Mouse (Mus musculus) A20 (cell line): ENCODE results near the gene Gabpb2.

ENCODE experiments used
- DNase-seq: peaks from one replicate; pipeline ENCODE4 v3.0.0-alpha.2; 2011; ENCODE audit warnings: low read depth, low spot score

The Gabpb2 gene

DNA sequence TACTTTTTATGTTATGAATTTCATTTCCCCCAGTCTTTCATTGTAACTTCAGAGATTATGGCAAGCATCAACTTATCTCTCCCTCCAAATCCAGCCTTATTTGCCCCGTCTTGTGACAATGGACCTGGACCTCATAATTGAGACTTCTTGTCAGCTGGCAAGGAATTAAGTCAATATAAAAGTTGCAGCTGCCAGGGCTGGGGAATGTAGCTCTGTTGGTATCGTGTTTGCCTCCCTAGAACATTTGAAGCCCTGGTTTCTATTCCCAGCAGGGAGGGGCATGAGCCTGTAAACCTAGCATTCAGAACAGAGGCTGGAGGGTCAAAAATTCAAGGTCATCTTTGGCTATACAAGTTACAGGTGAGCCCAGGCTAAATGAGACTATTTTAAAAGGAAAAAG lies 21.9 kb downstream of the Gabpb2 start:
- DNase-seq, result no peak

DNA sequence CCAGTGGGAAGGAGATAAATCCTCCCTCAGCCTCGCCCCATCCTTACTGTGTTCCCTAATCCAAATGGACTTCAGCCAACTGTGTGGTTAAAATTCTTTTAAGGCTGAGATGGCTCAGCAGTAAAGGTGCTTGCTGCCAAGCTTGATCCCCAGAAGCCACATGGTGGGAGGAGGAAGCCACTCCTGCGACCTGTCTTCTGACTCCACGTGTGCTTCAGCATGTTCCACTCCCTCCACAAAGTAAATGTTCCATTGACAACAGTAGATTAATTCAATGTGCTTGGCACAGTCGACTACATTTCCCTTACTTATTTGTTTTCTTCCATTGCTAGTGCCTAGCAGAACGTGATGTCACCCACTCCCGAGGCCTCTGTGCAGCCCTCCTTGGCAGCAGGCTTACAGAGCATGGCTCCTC lies 23.0 kb downstream of the Gabpb2 start:
- DNase-seq, result no peak

DNA sequence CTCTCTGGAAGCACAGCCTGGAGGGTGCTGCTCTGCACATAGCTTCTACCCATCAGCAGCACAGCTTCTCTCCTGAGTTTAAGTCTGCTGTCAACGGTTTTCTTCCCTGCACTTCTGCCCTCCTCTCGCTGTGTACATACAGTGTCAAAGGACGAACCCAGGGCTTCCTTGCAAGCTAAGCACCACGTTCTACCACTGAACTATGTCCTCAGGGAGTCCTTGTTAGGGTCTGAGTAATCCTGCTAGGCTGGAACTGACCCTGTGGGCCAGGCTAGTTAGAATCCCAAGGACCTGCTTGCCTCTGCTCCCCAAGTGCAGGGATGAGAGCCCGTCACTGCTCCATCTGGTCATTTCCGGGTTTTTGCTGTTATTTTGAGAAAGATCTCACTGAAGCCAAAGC lies 30.8 kb downstream of the Gabpb2 start:
- no peak for DNase-seq

DNA sequence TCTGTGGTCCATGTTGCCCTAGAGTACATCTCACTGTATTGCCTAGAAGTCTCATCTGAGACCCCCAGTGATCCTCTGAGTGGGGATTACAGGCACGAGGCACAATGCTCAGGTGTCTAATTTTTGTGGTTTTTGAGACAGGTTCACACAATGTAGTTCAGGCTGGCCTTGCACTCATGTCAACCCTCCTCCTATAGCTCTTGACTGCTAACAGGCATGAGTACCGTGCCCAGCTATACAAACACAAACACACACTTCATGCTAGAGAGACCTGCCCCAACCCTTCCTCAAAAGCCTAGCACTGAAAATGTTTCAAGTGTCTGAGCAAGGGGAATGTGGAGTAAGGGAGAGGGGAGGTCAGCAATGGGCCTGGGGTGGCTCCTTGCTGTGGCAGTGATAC lies 31.6 kb downstream of the Gabpb2 start:
- DNase-seq, result no peak

DNA sequence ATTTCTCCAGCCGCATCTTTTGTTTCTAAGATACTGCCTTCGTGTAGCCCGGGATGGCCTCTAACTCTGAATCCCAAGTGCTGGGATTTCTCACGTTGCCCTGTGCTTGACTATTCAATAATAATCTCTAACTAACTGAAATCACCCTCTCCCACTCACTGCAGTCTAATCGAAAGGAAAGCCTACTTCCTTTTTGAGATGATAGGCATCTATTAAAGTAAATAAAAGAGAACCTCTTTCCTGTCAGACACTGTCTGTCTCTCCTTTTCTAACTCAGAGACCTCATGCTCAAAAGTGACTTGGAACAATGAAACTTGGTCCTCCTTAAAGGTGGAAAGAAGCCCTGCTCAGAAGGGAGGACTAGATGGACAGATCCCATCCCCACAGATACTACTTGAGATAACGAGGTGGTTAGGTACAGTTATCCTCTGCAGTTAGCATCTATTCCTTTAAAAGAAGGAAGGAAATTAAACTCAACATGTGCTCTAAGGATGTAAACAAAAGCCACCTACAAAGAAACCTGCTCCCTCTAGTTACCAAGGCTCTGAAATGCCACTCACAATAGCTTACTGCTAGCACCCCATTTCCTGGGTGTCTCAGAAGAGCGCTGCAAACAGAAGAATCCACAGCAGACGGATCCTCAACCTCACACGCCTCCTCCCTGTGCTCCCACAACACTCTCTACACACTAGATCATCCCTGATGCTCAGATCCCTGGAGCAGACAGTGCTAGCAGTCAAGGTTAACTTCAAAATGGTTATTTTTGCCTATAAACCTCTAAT lies 32.7 kb downstream of the Gabpb2 start:
- no peak for DNase-seq

DNA sequence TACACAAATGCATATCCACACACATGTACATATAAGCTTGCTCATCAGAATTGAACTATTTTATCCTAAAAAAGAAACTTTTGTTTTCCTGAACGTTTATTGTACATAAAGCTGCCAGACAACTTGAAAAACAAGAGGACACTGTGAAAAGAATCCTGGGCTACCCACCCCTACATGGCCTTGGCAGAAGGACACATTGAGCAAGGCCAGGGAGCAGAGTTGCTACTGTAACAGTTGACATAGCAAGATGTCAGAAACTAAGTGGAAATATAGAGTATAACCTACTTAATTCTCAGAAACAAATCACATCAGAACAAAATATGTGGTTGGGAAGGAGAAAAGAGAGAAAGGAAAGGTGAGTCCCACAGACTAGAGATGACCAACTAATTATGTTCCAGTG lies 35.9 kb downstream of the Gabpb2 start:
- DNase-seq, result no peak

DNA sequence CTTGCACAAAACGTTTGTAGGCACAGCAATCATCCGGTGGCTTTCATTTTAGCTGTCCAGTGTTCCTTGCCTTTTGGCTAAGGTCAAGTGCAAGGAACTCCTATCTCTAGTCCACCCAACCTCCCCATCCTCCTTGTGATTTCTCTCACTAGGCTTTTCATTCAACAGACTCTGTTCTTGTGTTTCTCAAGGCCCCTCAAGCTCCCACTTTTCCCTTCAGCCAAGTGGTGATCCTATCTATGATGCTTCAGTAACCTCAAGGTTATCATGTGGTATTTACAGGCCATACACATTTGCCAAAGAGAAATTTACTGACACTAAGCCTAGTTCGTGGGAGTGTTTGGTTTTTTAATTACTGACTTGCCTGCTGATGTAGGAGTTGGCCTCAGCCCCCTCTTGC lies 37.8 kb downstream of the Gabpb2 start:
- DNase-seq, result no peak

DNA sequence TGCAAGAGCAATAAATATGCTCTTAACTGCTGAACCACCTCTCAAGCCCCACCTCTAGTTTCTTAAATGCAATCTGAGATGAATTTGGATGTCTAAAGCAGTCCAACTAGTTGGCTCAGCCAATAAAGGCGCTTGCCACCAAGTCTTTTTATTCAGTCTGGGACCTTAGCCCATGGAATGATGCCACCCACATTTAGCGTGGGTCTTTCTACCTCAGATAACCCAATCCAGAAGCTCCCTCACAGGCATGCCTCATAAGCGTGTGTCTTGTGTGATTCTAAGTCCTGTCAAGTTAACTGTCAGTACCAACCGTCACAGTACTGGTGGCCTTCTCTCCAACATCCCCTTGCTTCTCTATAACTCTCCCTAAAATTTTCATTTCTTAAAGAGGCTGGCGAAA lies 38.8 kb downstream of the Gabpb2 start:
- DNase-seq, result no peak

DNA sequence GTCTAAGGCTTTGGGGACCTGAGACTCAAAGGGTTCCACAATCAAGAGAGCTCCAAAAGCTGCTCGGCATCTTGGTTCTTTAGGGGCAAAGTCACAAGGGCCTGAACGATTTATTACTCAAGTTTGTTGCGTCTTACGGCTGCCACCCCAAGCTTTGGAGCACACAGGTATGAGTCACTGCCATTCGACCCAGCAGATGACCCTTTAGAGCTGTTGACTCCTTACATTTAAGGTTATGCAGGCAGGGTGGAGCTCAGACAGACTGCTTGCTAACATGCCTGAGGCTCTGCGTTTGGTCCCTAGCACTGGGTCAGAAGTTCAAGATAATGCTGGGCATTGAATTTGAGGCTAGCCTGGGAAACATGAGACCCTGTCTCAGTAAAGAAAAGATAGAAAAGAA lies 40.1 kb downstream of the Gabpb2 start:
- no peak for DNase-seq

DNA sequence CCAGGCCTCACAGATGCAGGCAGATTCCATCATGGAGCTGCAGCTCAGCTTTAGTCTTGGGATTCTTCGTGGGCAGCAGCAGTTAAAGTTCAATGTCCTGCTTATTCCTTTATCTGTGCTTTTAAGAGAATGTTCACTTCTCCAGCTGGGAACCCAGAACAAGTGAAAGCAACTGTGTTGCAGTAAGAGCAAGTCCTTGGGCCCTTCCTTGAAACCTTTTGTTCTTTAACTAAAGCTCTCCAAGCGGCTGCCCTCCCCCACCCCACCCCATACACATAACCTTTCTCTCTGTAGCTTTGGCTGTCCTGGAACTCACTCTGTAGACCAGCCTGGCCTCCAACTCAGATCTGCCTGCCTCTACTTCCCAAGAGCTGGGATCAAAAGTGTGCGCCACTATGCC lies 41.2 kb downstream of the Gabpb2 start:
- no peak for DNase-seq

DNA sequence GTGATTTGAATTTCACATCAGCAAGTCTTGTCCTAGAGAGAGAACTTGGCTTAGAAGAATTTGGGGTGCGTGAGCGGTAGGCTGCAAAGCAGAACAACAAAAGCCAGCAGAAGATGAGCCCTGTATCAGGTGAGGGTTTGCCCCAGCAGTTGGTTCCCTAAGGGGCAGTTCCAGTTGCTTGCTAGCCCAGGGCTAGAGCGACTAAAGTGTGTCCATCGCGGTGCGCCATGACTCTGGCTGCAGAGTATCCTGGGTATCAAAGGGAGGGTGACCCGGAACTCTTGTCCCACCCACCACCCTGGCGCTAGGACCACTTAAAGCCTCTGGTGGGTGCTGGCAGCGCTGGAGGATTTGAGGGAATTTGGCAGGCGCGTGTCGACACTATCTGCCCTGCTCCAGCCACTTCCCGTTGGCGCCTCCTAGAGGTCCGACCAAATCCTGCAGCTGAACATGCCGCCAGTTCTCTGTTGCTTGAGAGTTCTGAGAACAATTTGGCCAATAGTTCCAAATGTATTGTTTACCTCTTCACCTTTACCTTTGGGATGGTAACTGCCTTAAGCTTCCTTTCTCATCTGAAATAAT lies 43.6 kb downstream of the Gabpb2 start:
- peak; percentile 59 for DNase-seq

DNA sequence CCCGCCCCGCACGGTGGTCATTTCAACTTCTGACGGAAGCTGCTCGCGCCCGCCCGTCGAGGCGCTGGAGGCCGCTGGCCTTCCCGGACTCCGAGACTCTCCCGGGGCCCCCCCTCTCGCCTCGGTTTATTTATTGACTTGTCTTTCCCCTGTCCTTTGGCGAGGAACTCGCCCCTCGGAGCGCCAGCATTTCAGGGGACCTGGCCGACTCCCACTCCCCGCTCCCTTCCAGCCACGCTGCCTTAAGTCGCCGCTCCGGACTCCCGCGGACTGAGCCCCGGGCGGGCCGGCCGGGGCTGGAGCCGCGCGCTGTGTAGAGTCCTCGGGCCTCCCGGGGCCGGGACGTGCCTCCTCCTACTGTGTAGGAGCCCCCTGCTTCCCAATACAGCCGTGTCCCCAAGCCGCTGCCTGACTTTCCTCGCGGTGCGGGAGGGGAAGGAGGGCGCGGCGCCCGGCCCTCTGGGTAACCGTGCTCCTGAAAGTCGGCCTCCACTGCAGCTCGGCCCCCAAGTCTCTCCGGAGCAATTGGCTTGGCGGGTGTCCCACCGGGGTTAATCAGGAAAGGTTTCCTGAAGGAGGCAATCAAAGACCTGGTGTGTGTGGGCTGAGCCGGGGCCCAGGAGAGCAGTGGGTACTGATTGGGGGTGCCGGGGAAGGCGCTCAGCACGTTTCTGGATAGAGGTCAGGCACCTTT lies 44.3 kb downstream of the Gabpb2 start:
- DNase-seq, result no peak

DNA sequence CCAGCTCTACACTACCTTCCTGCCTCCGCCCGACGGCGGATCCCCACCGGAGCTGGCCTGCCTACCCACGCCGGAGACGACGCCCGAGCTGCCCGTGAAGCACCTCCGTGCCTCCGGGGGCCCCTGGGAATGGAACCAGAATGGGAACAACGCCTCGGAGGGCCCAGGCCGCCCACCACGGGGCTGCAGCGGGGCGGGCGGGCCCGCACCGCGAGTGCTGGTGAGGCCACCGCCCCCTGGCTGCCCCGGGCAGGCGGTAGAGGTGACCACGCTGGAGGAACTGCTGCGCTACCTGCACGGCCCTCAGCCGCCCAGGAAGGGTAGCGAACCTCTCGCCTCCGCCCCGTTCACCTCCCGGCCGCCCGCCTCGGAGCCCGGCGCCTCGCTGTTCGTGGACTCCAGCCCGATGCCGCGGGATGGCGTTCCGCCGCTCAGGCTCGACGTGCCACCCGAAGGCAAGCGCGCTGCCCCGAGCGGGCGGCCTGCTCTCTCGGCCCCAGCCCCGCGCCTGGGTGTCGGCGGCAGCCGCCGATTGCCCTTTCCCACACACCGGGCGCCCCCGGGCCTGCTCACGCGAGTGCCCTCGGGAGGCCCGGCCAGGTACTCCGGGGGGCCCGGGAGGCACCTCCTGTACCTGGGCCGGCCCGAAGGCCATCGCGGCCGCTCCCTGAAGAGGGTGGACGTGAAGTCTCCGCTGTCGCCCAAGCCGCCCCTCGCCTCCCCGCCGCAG lies 45.0 kb downstream of the Gabpb2 start:
- no peak for DNase-seq

DNA sequence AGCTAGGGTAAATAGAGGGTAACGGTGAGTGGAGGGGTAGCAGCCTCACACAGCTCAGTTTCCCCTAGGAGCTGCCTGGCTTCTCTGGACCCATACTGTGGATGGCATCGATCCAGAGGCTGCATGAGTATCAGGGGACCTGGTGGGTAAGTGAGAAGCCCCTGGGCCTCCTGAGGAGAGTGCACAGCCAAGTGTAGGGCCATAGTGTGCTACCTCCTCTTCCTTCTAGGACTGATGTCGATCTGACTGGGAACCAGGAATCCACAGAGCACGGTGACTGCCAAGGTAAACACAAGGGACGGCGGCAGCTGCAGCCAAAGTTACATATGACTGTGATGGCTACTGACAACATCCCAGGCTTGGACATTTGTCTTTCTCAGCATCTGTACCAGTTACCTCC lies 46.6 kb downstream of the Gabpb2 start:
- no peak for DNase-seq

DNA sequence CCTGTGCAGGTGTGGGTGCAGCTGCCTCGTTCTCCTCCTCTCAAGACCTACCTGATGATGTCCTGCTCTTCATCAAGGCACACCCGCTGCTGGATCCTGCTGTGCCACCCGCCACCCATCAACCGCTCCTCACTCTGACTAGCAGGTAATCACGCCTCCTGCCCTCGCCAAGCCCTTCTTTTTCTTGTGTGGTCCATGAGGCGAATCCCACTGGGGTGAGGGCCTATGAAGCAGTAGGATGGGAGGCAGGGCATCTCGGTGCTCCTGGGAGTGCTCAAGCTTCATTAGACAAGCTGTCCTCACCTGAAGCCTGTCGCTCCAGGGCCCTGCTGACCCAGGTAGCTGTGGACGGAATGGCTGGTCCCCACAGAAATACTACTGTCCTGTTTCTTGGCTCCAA lies 47.7 kb downstream of the Gabpb2 start:
- no peak for DNase-seq

DNA sequence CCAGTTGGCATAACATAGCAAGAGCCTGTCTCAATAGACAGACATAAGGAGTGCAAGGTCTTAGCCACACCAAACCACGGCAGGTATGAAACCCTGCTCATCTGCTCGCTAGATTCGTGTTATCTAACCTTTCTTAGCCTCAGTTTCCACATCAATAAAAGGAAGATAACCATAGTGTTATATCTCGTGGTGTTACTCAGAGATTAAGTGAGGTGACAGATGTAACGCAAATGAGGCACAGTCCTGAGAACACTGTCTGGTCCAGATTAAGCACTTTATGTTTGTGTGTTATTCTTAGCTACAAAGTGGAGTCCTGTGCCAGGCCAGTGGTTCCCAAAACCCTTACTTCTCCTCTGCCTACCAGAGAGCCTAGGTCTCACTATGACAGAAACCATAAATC lies 52.9 kb downstream of the Gabpb2 start:
- no peak for DNase-seq

DNA sequence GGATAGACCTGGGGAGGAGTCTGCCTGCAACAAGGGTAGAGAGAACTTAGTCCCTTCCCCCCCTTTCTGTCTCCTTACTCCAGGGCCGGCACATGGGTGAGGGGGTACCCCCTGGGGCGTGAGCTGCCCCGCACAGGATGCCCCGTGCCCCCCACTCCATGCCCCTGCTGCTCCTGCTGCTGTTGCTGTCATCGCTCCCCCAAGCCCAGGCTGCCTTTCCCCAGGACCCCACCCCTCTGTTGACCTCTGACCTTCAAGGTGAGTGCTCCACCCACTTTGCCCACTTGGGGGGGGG lies 53.5 kb downstream of the Gabpb2 start:
- DNase-seq, result no peak

DNA sequence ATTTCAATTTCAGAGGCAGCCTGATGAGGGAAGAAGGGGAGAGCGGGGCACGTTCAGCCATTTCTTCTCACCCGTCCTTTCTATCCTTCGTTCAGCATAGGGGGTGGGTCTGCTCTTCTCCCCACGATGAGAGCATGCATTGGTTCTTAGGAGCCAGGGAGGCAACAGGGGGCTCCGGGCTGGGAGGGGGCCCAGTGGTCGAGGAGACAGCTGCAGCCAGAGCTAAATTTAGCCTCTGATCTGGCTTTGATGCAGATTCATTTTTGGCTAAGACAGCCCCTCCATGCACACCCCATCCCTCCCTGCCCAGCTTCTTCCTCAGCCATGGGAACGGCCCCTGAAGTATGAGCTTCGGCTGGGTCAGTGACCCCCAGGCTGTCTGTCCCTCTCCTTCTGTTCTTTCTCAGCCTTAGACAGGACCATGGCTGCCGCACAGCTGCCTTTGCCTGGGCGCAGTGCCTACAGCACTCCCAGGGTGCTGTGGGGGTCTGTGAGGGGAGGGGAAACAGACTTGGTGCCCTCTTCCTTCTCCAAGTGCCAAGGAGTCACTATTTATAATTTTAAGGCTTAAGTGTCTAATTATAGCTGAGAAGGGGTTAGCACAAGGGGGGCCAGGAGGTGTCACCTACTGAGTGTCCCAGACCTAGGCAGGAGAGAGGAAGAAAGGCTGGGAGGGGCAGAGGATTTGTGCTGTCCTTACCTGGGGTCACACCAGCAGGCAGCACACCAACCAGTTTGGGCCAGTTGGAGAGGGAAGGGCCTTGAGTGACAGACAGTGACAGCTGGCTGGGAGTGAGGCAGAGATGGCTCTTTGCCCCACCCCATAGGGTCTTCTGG lies 54.1 kb downstream of the Gabpb2 start:
- DNase-seq, result no peak

DNA sequence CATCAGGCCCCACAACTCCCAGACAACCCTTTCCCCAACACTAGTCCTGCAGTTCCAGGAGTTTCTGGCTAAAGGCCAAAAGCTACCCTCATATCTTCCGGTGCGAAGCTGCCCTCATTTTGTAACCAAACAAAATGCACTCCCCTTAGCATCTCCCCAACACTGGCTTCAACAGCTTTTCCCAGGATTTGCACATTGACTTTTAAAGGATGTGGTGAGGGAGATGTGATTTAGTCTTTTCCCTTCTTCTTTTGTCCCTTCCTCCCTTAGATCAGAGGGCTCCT lies 55.4 kb downstream of the Gabpb2 start:
- DNase-seq, result no peak

DNA sequence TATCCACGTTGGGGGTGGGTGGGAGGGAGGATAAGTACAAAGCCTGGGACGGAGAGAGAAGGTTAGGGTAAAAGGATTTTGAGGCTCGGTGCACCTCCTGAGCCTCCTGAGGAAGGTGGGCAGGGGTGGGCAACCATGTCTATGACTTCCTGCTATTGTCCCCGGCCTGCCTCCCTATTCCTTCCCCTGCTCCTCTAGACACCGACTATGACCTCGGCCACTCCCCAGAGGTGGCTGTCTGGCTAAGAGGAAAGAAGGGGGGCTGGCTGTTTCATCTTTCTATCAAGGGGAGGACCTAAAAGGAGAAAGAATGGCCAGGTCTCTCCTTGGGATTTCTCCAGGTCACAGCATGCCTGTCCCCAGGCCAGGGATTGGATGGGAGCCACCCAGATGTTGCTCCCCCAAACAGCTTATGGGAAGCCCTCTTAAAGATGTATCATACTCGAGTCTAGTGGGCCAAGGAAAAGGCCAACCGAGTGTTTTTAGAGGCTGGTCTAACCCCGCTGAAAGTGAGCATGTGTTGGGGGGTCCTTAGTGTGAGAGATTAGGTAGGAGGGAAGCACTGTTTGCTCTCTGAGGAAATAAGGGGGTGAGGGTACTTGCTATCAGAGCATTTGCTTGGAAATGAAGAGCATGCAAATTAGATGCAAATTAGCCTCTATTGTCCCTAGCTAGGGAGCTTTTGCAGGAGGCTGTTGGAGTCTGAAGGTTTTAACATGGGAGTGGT lies 55.9 kb downstream of the Gabpb2 start:
- DNase-seq, result no peak

DNA sequence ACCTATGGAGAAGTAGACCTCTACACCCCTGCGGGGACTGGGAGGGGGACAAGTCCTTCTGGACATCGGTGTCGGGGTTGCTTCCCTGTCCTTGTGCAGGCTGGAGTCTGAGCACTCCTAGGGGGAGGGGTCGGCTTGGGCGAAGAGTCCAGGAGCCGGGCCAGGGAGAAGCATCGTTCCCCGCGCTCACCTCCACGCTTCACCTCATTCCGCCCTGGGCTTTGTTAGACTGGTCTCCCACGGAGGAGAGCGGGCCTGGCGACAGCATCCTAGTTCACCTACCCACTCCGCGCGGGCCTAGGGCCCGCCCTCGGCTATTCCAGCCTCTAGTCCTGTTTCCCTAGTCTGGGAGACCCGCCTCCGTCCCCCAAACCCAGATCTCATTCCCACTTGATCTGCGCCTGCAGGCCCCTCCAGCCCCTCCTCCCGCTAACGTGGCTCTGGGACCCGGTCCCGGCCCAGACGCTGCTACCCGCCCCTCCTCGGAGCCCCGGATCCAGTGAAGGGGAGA lies 56.6 kb downstream of the Gabpb2 start:
- DNase-seq, result no peak
